Mouse (Mus musculus): ENCODE data around the gene 1700067K01Rik. TPM values are rescaled to one million over a fixed set of nuclear protein-coding genes. Genes with fewer than 3 reads are reported as not detected.

1700067K01Rik gene
- 0.39 TPM in 1 of 2 replicates, not detected in the other for polyA plus RNA-seq (2012; rRNA removed; ENCODE audit: low replicate concordance)

GRCm38 (mm10) chr8:84001281-84002000 lies at the start of gene 1700067K01Rik:
Gene 1700067K01Rik (plus strand): TSS chr8:84001502.

GRCm38 (mm10) chr8:83955106-83955957 lies 46.0 kb upstream of the 1700067K01Rik start, which contains the start of the genes Gm10644 and Asf1b:
Gene Gm10644 (minus strand): TSS chr8:83955205.
Gene Asf1b (plus strand): TSS chr8:83955507.

GRCm38 (mm10) chr8:83972150-83973120 lies 28.9 kb upstream of the 1700067K01Rik start, which contains the start of gene Prkaca:
Gene Prkaca (plus strand): TSS chr8:83972993.

GRCm38 (mm10) chr8:83997511-83998141 lies 3.7 kb upstream of the 1700067K01Rik start, which contains the start of gene Samd1:
Gene Samd1 (plus strand): TSS chr8:83997672.

GRCm38 (mm10) chr8:84011705-84012498 lies 10.6 kb downstream of the 1700067K01Rik start, which contains the start of gene 2210011C24Rik:
Gene 2210011C24Rik (minus strand): TSS chr8:84012171.

GRCm38 (mm10) chr8:84021096-84021495 lies 19.8 kb downstream of the 1700067K01Rik start, which contains the start of gene Palm3:
Gene Palm3 (plus strand): TSS chr8:84021471.

GRCm38 (mm10) chr8:84042066-84042947 lies 41.0 kb downstream of the 1700067K01Rik start, which contains the start of gene Il27ra:
Gene Il27ra (minus strand): TSS chr8:84042589.

GRCm38 (mm10) chr8:84044900-84045299 lies 43.6 kb downstream of the 1700067K01Rik start, which contains the start of gene Rln3:
Gene Rln3 (minus strand): TSS chr8:84045000.

Other genes starting within 250 kb of the 1700067K01Rik start
- 33.2 and 156 TPM in 2 replicates for gene Adgrl1, start 101.4 kb upstream of the 1700067K01Rik start, polyA plus RNA-seq (2012; rRNA removed; ENCODE audit: low replicate concordance)
- gene Gm10644, start 46.3 kb upstream of the 1700067K01Rik start, polyA plus RNA-seq (2012; rRNA removed; ENCODE audit: low replicate concordance): 1.9 and 5.0 TPM in 2 replicates
- gene Asf1b, start 46.0 kb upstream of the 1700067K01Rik start, polyA plus RNA-seq (2012; rRNA removed; ENCODE audit: low replicate concordance): 4.3 and 13.9 TPM in 2 replicates
- 150 and 220 TPM in 2 replicates for gene Prkaca, start 28.5 kb upstream of the 1700067K01Rik start, polyA plus RNA-seq (2012; rRNA removed; ENCODE audit: low replicate concordance)
- 30.8 and 82.0 TPM in 2 replicates for gene Samd1, start 3.8 kb upstream of the 1700067K01Rik start, polyA plus RNA-seq (2012; rRNA removed; ENCODE audit: low replicate concordance)
- gene 2210011C24Rik, start 10.7 kb downstream of the 1700067K01Rik start, polyA plus RNA-seq (2012; rRNA removed; ENCODE audit: low replicate concordance): 0.24 and 0.27 TPM in 2 replicates
- 0.24 and 2.2 TPM in 2 replicates for gene Palm3, start 20.0 kb downstream of the 1700067K01Rik start, polyA plus RNA-seq (2012; rRNA removed; ENCODE audit: low replicate concordance)
- gene Il27ra, start 41.1 kb downstream of the 1700067K01Rik start, polyA plus RNA-seq (2012; rRNA removed; ENCODE audit: low replicate concordance): 6.8 and 7.1 TPM in 2 replicates
- 0.23 and 0.31 TPM in 2 replicates for gene Rln3, start 43.5 kb downstream of the 1700067K01Rik start, polyA plus RNA-seq (2012; rRNA removed; ENCODE audit: low replicate concordance)
- 0.59 and 2.2 TPM in 2 replicates for gene Gm10643, start 63.6 kb downstream of the 1700067K01Rik start, polyA plus RNA-seq (2012; rRNA removed; ENCODE audit: low replicate concordance)
- 13.7 and 31.8 TPM in 2 replicates for gene Rfx1, start 65.3 kb downstream of the 1700067K01Rik start, polyA plus RNA-seq (2012; rRNA removed; ENCODE audit: low replicate concordance)
- gene Dcaf15, start 103.3 kb downstream of the 1700067K01Rik start, polyA plus RNA-seq (2012; rRNA removed; ENCODE audit: low replicate concordance): 30.1 and 50.5 TPM in 2 replicates
- gene Podnl1, start 124.5 kb downstream of the 1700067K01Rik start, polyA plus RNA-seq (2012; rRNA removed; ENCODE audit: low replicate concordance): 2.0 and 2.4 TPM in 2 replicates
- 22.7 and 43.0 TPM in 2 replicates for gene Cc2d1a, start 146.4 kb downstream of the 1700067K01Rik start, polyA plus RNA-seq (2012; rRNA removed; ENCODE audit: low replicate concordance)
- gene 4930432K21Rik, start 146.5 kb downstream of the 1700067K01Rik start, polyA plus RNA-seq (2012; rRNA removed; ENCODE audit: low replicate concordance): 0.67 and 1.2 TPM in 2 replicates
- 0.73 and 4.0 TPM in 2 replicates for gene Nanos3, start 183.7 kb downstream of the 1700067K01Rik start, polyA plus RNA-seq (2012; rRNA removed; ENCODE audit: low replicate concordance)
- gene Zswim4, start 235.6 kb downstream of the 1700067K01Rik start, polyA plus RNA-seq (2012; rRNA removed; ENCODE audit: low replicate concordance): 11.0 and 16.1 TPM in 2 replicates
- 129 and 160 TPM in 2 replicates for gene D8Ertd738e, start 248.2 kb downstream of the 1700067K01Rik start, polyA plus RNA-seq (2012; rRNA removed; ENCODE audit: low replicate concordance)

Measured in subcutaneous adipose tissue, adult 2 months (tissue).